Mouse (Mus musculus): Measurements from ENCODE around the gene AC109138.7. TPM values are rescaled to one million over a fixed set of nuclear protein-coding genes. Genes with fewer than 3 reads are reported as not detected.

Gene AC109138.7
- total RNA-seq, 1 experiment from 2014 or later: not detected

Other genes with a start within 250 kb of the AC109138.7 start
- 0.59 TPM in 1 of 2 replicates, not detected in the other for gene Aldh3b2, start 242.0 kb upstream of the AC109138.7 start, total RNA-seq (2017)
- 2.1 and 5.4 TPM in 2 replicates for gene Acy3, start 227.8 kb upstream of the AC109138.7 start, total RNA-seq (2017)
- not detected in 2 replicates for gene Tbx10, start 221.6 kb upstream of the AC109138.7 start, total RNA-seq (2017)
- 7.9 and 22.1 TPM in 2 replicates for gene Nudt8, start 213.8 kb upstream of the AC109138.7 start, total RNA-seq (2017)
- gene Gm49405, start 213.7 kb upstream of the AC109138.7 start, total RNA-seq (2017): 0.10 and 1.4 TPM in 2 replicates
- gene Doc2g, start 211.0 kb upstream of the AC109138.7 start, total RNA-seq (2017): 0.41 and 3.6 TPM in 2 replicates
- 199 and 200 TPM in 2 replicates for gene Ndufv1, start 201.6 kb upstream of the AC109138.7 start, total RNA-seq (2017)
- 82.5 and 95.6 TPM in 2 replicates for gene Gstp1, start 176.4 kb upstream of the AC109138.7 start, total RNA-seq (2017)
- gene Gstp2, start 168.3 kb upstream of the AC109138.7 start, total RNA-seq (2017): 0.69 and 8.6 TPM in 2 replicates
- 8.7 and 10.7 TPM in 2 replicates for gene Gstp3, start 154.8 kb upstream of the AC109138.7 start, total RNA-seq (2017)
- gene Cabp2, start 132.8 kb upstream of the AC109138.7 start, total RNA-seq (2017): not detected in 2 replicates
- 20.3 and 22.3 TPM in 2 replicates for gene Cdk2ap2, start 117.2 kb upstream of the AC109138.7 start, total RNA-seq (2017)
- gene Pitpnm1, start 114.4 kb upstream of the AC109138.7 start, total RNA-seq (2017): 8.6 and 9.0 TPM in 2 replicates
- 20.6 and 55.9 TPM in 2 replicates for gene Aip, start 88.5 kb upstream of the AC109138.7 start, total RNA-seq (2017)
- not detected in 2 replicates for gene Gpr152, start 74.6 kb upstream of the AC109138.7 start, total RNA-seq (2017)
- gene Cabp4, start 70.3 kb upstream of the AC109138.7 start, total RNA-seq (2017): not detected in 2 replicates
- 90.1 and 104 TPM in 2 replicates for gene Coro1b, start 65.7 kb upstream of the AC109138.7 start, total RNA-seq (2017)
- 140 and 184 TPM in 2 replicates for gene Ptprcap, start 60.8 kb upstream of the AC109138.7 start, total RNA-seq (2017)
- gene Rps6kb2, start 51.0 kb upstream of the AC109138.7 start, total RNA-seq (2017): 15.9 and 16.4 TPM in 2 replicates
- gene Carns1, start 38.9 kb upstream of the AC109138.7 start, total RNA-seq (2017): 3.4 and 3.5 TPM in 2 replicates
- 25.8 and 34.7 TPM in 2 replicates for gene Tbc1d10c, start 23.1 kb upstream of the AC109138.7 start, total RNA-seq (2017)
- gene Ppp1ca, start 22.3 kb upstream of the AC109138.7 start, total RNA-seq (2017): 450 and 486 TPM in 2 replicates
- 10.7 and 20.5 TPM in 2 replicates for gene Rad9a, start 12.7 kb upstream of the AC109138.7 start, total RNA-seq (2017)
- 2.0 and 5.0 TPM in 2 replicates for gene Clcf1, start 119 bp upstream of the AC109138.7 start, total RNA-seq (2017)
- gene Pold4, start 17.5 kb downstream of the AC109138.7 start, total RNA-seq (2017): 64.3 and 74.0 TPM in 2 replicates
- 13.6 and 22.7 TPM in 2 replicates for gene Ssh3, start 54.8 kb downstream of the AC109138.7 start, total RNA-seq (2017)
- 0.58 and 3.7 TPM in 2 replicates for gene Ankrd13d, start 68.8 kb downstream of the AC109138.7 start, total RNA-seq (2017)
- gene Grk2, start 91.9 kb downstream of the AC109138.7 start, total RNA-seq (2017): 186 and 204 TPM in 2 replicates
- gene Kdm2a, start 183.9 kb downstream of the AC109138.7 start, total RNA-seq (2017): 73.3 and 90.3 TPM in 2 replicates
- gene Rhod, start 225.1 kb downstream of the AC109138.7 start, total RNA-seq (2017): 0.73 TPM in 1 of 2 replicates, not detected in the other

Data from common myeloid progenitor, adult 5-6 weeks (primary cell).